Mouse (Mus musculus): ENCODE measurements around the gene Acin1. TPM values are rescaled to one million over a fixed set of nuclear protein-coding genes. Genes with fewer than 3 reads are reported as not detected.

The Acin1 gene
- total and polyA plus RNA-seq, 3 experiments = 74.0 to 324 (median 118) TPM

DNA sequence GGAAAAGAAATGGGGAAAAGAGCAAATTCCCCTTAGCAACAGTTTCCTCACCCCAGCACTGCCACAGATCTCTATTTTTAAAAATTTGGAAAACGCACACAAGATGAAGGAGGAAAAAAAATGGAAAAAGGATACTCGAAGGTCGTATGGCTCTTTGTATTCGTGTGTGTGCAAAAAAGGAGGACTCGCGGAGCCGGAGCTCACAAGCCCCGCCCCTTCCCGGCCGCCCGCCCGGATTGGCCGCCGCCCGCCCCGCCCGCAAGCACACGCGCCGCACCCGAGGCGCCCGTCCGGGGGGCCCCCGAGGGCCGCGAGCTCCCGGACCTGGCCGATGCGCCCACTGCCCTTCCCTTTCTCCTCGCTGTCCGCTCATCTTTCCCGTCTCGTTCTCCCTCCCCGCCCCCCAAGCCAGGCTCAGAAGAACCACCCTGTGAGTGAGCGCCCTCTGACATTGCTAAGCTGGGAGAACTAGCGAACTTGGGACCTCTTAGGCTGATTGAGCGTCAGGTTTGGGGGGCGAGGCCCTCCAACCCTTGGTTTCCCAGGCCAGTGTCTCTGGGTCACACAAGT, 80.9 kb downstream of the Acin1 start, which contains the start of gene 4931414P19Rik (continued):
- TF ChIP-seq ZMIZ1 (IDR thresholded peaks at IDR 0.05; ENCODE audit: low read depth, low read length) (0 out of 2 replicates have a peak, but pooled peaks have one; percentile 35), MAZ (IDR thresholded peaks at IDR 0.05; ENCODE audit: low read depth, low read length) (no peak), ZNF384 (IDR thresholded peaks at IDR 0.05; ENCODE audit: low read depth, low read length) (peak; percentile 37; the same call in 1 of the 2 replicates), SIN3A (IDR thresholded peaks at IDR 0.05; ENCODE audit: low read length) (peak; percentile 54), RAD21 (IDR thresholded peaks at IDR 0.05; ENCODE audit: low read depth, low read length) (no peak), MEF2A (IDR thresholded peaks at IDR 0.05; ENCODE audit: borderline replicate concordance, low read depth, low read length) (no peak), IRF4 (IDR thresholded peaks at IDR 0.05; ENCODE audit: low read depth, low read length) (peak; percentile 11; the same call in 1 of the 2 replicates), NRF1 (IDR thresholded peaks at IDR 0.05; ENCODE audit: low read depth, low read length) (peak; percentile 30; the same call in 1 of the 2 replicates), GABPA (IDR thresholded peaks at IDR 0.05; ENCODE audit: insufficient replicate concordance, low read depth, low read length) (no peak), CHD1 (IDR thresholded peaks at IDR 0.05; ENCODE audit: low read depth, low read length) (0 out of 2 replicates have a peak, but pooled peaks have one; percentile 51), ZKSCAN1 (IDR thresholded peaks at IDR 0.05; ENCODE audit: borderline replicate concordance, low read depth, low read length) (no peak), POLR2A (IDR thresholded peaks at IDR 0.05; ENCODE audit: low read depth, low read length) (peak; percentile 67), MXI1 (IDR thresholded peaks at IDR 0.05; ENCODE audit: low read depth, low read length) (no peak), ETS1 (conservative IDR thresholded peaks at IDR 0.05; ENCODE audit: low read depth, low read length) (no peak)

DNA sequence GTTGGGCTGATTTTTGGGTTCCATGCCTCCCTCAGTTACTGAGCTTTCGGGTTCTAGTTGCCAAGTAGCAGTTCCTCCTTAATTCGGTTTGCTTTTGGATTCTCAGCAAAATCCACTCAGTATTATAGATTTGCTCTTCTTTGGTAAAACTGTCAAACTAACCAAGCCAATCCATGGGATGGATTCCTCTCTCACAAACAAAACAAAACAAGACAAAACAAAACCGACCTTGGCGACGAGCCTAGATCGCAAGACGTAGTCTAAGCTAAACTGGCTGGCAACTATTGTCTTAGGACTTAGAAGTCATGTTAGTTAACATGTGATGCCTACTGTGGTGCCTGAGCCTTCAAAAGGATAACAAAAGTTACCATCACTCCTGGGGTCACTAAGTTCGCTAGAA, 83.0 kb downstream of the Acin1 start:
- Histone ChIP-seq H3K27me3 (replicated peaks) (no peaks in the 10 kb centered on the region), H3K9me3 (replicated peaks; ENCODE audit: low read length) (no peaks in the 10 kb centered on the region), H3K36me3 (replicated peaks in 1 of 2; ENCODE audit: control insufficient read depth in 1 of 2, insufficient read depth in 1 of 2, low read length in 1 of 2) (no peaks in the 10 kb centered on the region), H3K4me1 (ENCODE audit: control insufficient read depth in 1 of 2, insufficient read depth in 2 of 2) (peaks cover 3 to 16% of the 10 kb centered on the region in 2 experiments; a peak in 3 of 4 replicates), H3K4me2 (ENCODE audit: insufficient read depth, low read depth, poor library complexity, severe bottlenecking) (peak overlapping the region; percentile 59), H3K27ac (ENCODE audit: insufficient read depth, low read depth) (no peak overlapping the region), H3K9ac (ENCODE audit: insufficient read depth, low read depth) (peak overlapping the region; percentile 31; the same call in 1 of the 2 replicates), H3K4me3 (replicated peaks in 1 of 3; ENCODE audit: low read depth in 2 of 3, low read length in 2 of 3, poor library complexity in 1 of 3) (peak overlapping the region; percentile 13 to 58 (median 39)), H3K79me2 (replicated peaks; ENCODE audit: control insufficient read depth, extremely low read depth, insufficient read depth, poor library complexity, severe bottlenecking) (no peaks in the 10 kb centered on the region)
- dilution Hi-C loops (cut with MboI; ENCODE audit: extremely low pct_ligation_motif_present, extremely low pct_unique_long_range_greater_than_20kb, low sequenced_read_pairs) = no loop called here
- DNase-seq (ENCODE audit: extremely low read depth) = no peak
- TF ChIP-seq GABPA (IDR thresholded peaks at IDR 0.05; ENCODE audit: insufficient replicate concordance, low read depth, low read length) = no peak
- no peak for TF ChIP-seq MEF2A (IDR thresholded peaks at IDR 0.05; ENCODE audit: borderline replicate concordance, low read depth, low read length)
- no peak for TF ChIP-seq PAX5 (IDR thresholded peaks at IDR 0.05; ENCODE audit: low read length)
- no peak for TF ChIP-seq ZC3H11A (IDR thresholded peaks at IDR 0.05; ENCODE audit: low read depth, low read length)
- no peak for TF ChIP-seq POLR2A (IDR thresholded peaks at IDR 0.05; ENCODE audit: low read depth, low read length)
- TF ChIP-seq JUN (IDR thresholded peaks at IDR 0.05; ENCODE audit: insufficient read depth, low read depth, low read length) = no peak
- TF ChIP-seq SIN3A (IDR thresholded peaks at IDR 0.05; ENCODE audit: low read length) = no peak
- no peak for TF ChIP-seq BHLHE40 (IDR thresholded peaks at IDR 0.05; ENCODE audit: low read depth, low read length)
- TF ChIP-seq ETS1 (conservative IDR thresholded peaks at IDR 0.05; ENCODE audit: low read depth, low read length) = no peak
- no peak for TF ChIP-seq IRF4 (IDR thresholded peaks at IDR 0.05; ENCODE audit: low read depth, low read length)
- no peak for TF ChIP-seq RCOR1 (conservative IDR thresholded peaks at IDR 0.05; ENCODE audit: low read depth, low read length)
- no peak for TF ChIP-seq SMC3 (IDR thresholded peaks at IDR 0.05; ENCODE audit: low read depth, low read length)
- TF ChIP-seq ZKSCAN1 (IDR thresholded peaks at IDR 0.05; ENCODE audit: borderline replicate concordance, low read depth, low read length) = no peak
- in situ Hi-C loops (cut with MboI; ENCODE audit: low pct_ligation_motif_present, low pct_unique_long_range_greater_than_20kb, low sequenced_read_pairs) = no loop called here

All from CH12.LX (cell line).